Mouse (Mus musculus) layer of hippocampus, postnatal 14 days (tissue): ENCODE data around the gene Atxn7l3b. TPM values are rescaled to one million over a fixed set of nuclear protein-coding genes. Genes with fewer than 3 reads are reported as not detected.

Experiments
- DNase-seq, 2 experiments: peaks; one replicate each; pipeline ENCODE4 v3.0.0; 2021 to 2022; ENCODE audit warnings: low spot score in 2 of 2, mixed read lengths in 1 of 2
- total RNA-seq, 2 experiments: library from RNA; stranded (reverse); gene quantifications; 2 replicates each; pipeline ENCODE4 v1.2.3; 2021

The Atxn7l3b gene
- total RNA-seq, 2 experiments from 2014 or later = 246 to 254 TPM

DNA sequence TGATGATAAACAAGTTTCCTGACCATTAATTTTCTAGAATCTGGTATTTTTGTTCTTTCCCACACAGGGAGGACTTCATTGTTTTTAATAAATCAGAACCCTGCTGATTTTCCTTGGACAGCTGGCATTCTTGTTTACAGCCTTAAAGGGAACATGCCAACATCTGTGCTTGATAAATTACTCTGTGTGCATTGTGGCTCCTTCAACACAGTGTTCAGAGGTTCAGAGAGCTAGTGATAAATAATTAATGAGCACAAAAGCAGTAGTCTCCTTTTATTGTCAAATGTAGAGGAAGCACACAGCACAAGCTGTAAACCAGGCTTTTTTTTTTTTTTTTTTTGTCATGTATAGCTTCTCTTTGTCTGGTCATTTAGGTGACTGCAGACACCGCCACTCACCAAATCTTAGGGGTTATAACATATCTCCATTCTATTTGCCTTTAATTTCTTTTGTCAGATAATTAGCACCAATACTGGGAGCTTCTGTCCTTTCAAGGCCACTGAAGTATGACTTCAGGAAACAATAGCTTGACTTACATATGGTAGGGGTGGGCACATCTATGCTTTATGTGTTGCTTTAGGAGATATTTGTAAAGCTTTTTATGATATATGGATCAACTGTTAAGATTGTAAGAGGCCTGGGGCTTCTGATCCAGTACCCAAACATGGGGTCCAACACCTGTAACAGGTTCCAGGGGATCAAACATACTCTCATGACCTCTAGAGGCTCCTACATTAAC lies 52.0 kb downstream of the Atxn7l3b start:
- DNase-seq = no peak
